Mouse (Mus musculus) midbrain, embryonic 15.5 days (tissue): ENCODE results near the gene Pdlim1. TPM values are rescaled to one million over a fixed set of nuclear protein-coding genes. Genes with fewer than 3 reads are reported as not detected.

Experiments
- ATAC-seq: fragments of 200-750 bp; cut with Nextera tagmentation; replicated peaks from 2 replicates; pipeline ENCODE4 v1.8.0; 2017; ENCODE audit warnings: moderate TSS enrichment
- H3K27ac ChIP-seq: fragments of 300-500 bp; sonication (generic); 2 replicates; pipeline ENCODE4 v1.5.1; 2015; ENCODE audit warnings: mild to moderate bottlenecking, inconsistent platforms
- H3K27me3 ChIP-seq: fragments of 300-500 bp; sonication (generic); replicated peaks from 2 replicates; pipeline ENCODE4 v1.6.1; 2015; ENCODE audit warnings: inconsistent platforms
- H3K36me3 ChIP-seq: fragments of 300-500 bp; sonication (generic); replicated peaks from 2 replicates; pipeline ENCODE4 v1.6.1; 2015; ENCODE audit warnings: inconsistent platforms
- H3K4me1 ChIP-seq: fragments of 300-500 bp; sonication (generic); 2 replicates; pipeline ENCODE4 v1.6.1; 2015; ENCODE audit warnings: inconsistent platforms
- H3K4me2 ChIP-seq: fragments of 300-500 bp; sonication (generic); 2 replicates; pipeline ENCODE4 v1.6.1; 2015; ENCODE audit warnings: inconsistent platforms, mild to moderate bottlenecking, moderate library complexity
- H3K4me3 ChIP-seq: fragments of 300-500 bp; sonication (generic); 2 replicates; pipeline ENCODE4 v1.5.1; 2015; ENCODE audit warnings: mild to moderate bottlenecking, inconsistent platforms
- H3K9ac ChIP-seq: fragments of 300-500 bp; sonication (generic); 2 replicates; pipeline ENCODE4 v1.6.1; 2015; ENCODE audit warnings: mild to moderate bottlenecking, inconsistent platforms
- H3K9me3 ChIP-seq: fragments of 300-500 bp; sonication (generic); 2 replicates; pipeline ENCODE4 v1.6.1; 2016; ENCODE audit warnings: inconsistent platforms
- WGBS: fragments of 180-500 bp; shearing (Covaris S2); methylation state at CpG from one replicate; pipeline ENCODE4 v1.1.7; 2015; ENCODE audit warnings: mixed read lengths; 5-methylcytosine and 5-hydroxymethylcytosine counted together
- polyA plus RNA-seq: library from polyadenylated mRNA; unstranded; fragments of >200 nt; fragmentation: Nextera tagmentation; extraction: Ambion mirVana; gene quantifications from 2 replicates; pipeline ENCODE4 v1.2.1, GENCODE M21; 2015

Pdlim1 gene
- polyA plus RNA-seq, 1 experiment from 2014 or later = 10.4 TPM

DNA sequence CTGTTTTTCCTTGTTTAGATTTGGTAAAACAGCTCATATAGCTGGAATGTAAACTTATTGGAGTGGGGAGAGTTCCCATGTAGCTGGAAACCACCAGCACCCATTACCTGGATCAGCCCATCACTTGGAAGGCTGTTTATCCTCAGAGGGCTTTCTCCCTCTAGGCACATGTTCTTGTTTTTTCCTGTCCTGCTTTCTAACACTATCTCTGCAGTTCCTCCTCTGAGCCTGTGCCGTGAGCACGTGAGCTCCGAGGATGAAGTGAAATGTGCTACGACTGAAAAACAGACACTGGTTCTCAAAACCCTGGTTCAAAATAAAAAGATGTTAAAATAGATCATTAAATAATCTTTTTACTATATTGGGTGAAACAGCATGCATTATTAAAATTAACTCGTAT, 30.8 kb upstream of the Pdlim1 start:
- Histone ChIP-seq H3K4me1 (0 out of 2 replicates have a peak, but pooled peaks cover 2% of the 10 kb centered on the region), H3K36me3 (no peaks in the 10 kb centered on the region), H3K27me3 (no peaks in the 10 kb centered on the region), H3K4me3 (no peak overlapping the region), H3K4me2 (no peak overlapping the region), H3K27ac (no peak overlapping the region), H3K9ac (no peak overlapping the region), H3K9me3 (no peaks in the 10 kb centered on the region)
- ATAC-seq = no peak
- WGBS = 95% methylated on average over 5 of the region's 5 CpGs

- Histone ChIP-seq H3K9ac (no peak overlapping the region), H3K27me3 (no peaks in the 10 kb centered on the region), H3K4me2 (no peak overlapping the region), H3K4me3 (no peak overlapping the region), H3K4me1 (0 out of 2 replicates have a peak, but pooled peaks cover 2% of the 10 kb centered on the region), H3K27ac (0 out of 2 replicates have a peak overlapping the region, but pooled peaks have one; percentile 28), H3K9me3 (no peaks in the 10 kb centered on the region), H3K36me3 (no peaks in the 10 kb centered on the region)
- WGBS = 68% methylated on average over 12 of the region's 12 CpGs
- ATAC-seq = peak; percentile 61; the same call in 1 of the 2 replicates
These were observed 28.5 kb upstream of the Pdlim1 start for GRCm38 (mm10) chr19:40299983-40300759.

DNA sequence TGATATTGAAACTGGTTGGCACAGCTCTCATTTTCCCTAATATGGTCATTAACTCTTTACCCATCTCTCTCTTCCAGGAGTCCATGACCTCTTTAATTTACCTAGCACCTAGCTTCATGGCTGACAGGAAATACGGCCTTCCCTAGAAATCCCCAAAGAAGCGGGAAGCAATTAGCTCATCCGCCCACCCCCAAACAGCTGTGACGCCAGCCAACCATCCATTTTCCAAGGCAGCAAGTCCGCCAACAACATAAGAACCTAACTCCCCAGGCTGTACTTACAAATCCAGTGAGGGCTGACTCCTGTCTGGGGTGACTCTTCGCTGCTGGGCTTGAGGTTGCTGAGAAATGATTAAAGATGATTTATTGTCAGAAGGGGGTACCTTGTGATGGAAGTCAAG, 27.5 kb upstream of the Pdlim1 start:
- 81% methylated on average over 6 of the region's 6 CpGs for whole genome bisulfite sequencing
- no peak for ATAC-seq

DNA sequence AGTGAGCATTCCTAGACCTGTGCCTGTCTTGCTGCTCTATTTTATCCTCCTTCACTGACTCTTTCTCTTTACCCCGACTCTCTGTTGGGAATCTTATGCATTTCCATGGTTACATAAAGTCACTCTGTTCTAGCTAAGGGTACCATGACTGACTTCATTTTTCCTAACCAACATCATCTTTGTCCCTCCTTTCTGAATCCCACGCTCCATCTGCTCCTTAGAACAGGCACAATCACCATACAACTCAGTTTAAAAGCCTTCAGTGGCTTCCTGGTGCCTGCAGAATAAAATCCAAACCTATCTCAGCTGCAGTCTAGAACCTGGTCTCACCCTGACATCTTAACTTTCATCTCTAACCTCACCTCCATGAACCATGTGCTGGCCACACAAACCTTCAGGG, 26.9 kb upstream of the Pdlim1 start:
- Histone ChIP-seq H3K9ac (no peak overlapping the region), H3K4me1 (0 out of 2 replicates have a peak, but pooled peaks cover 2% of the 10 kb centered on the region), H3K27me3 (no peaks in the 10 kb centered on the region), H3K4me3 (no peak overlapping the region), H3K9me3 (no peaks in the 10 kb centered on the region), H3K27ac (no peak overlapping the region), H3K4me2 (no peak overlapping the region), H3K36me3 (0 out of 2 replicates have a peak, but pooled peaks cover 4% of the 10 kb centered on the region)
- ATAC-seq = no peak
- WGBS = 80% methylated on average over 2 of the region's 2 CpGs

More for the DNA sequence above, 27.5 kb upstream of the Pdlim1 start:
- Histone ChIP-seq H3K9me3 (no peaks in the 10 kb centered on the region), H3K4me3 (no peak overlapping the region), H3K4me1 (0 out of 2 replicates have a peak, but pooled peaks cover 2% of the 10 kb centered on the region), H3K27ac (no peak overlapping the region), H3K27me3 (no peaks in the 10 kb centered on the region), H3K9ac (no peak overlapping the region), H3K36me3 (0 out of 2 replicates have a peak, but pooled peaks cover 3% of the 10 kb centered on the region), H3K4me2 (no peak overlapping the region)

- no peak overlapping the region for H3K9ac ChIP-seq
- no peak overlapping the region for H3K27ac ChIP-seq
- H3K9me3 ChIP-seq = no peaks in the 10 kb centered on the region
- H3K36me3 ChIP-seq = 0 out of 2 replicates have a peak, but pooled peaks cover 4% of the 10 kb centered on the region
- ATAC-seq = no peak
- H3K27me3 ChIP-seq = no peaks in the 10 kb centered on the region
- H3K4me1 ChIP-seq = 0 out of 2 replicates have a peak, but pooled peaks cover 2% of the 10 kb centered on the region
- WGBS = 78% methylated on average over 4 of the region's 4 CpGs
- H3K4me3 ChIP-seq = no peak overlapping the region
- no peak overlapping the region for H3K4me2 ChIP-seq
These were observed 26.1 kb upstream of the Pdlim1 start for GRCm38 (mm10) chr19:40297798-40298144.

DNA sequence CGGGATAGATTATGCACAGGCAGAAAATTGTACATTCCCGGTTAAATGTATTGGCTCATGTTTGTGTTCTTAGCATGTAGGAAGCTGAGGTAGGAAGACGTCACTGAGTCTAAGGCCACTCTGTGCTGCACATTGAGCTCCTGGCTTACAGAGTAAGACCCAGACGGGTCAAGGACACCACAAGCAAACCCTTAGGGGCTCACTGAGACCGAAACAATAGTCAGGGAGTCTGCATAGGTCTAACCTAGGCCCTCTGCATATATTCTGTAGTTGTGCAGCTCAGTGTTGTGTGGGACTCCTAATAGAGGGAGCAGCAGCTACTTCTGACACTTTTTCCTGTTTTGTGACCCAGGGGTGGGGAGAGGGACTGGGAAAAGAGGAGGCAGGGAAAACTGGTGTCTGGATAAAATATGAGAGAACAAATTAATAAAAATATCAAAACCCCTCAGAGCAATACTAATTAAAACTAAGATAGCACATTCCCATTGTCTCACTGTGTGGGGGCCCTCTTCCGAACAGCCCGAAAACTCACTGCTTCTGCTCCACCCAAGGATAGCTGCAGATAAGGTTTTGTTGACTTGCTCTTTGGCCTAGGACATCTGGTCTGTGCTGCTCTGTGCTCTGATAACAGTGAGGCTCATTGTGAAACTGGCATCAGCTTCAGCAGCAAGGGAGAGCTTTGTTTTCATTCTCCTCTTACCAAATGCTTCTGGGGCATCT, 25.6 kb upstream of the Pdlim1 start:
- 0 out of 2 replicates have a peak, but pooled peaks cover 4% of the 10 kb centered on the region for H3K36me3 ChIP-seq
- 0 out of 2 replicates have a peak, but pooled peaks cover 2% of the 10 kb centered on the region for H3K4me1 ChIP-seq
- H3K4me2 ChIP-seq = no peak overlapping the region
- no peaks in the 10 kb centered on the region for H3K9me3 ChIP-seq
- no peak overlapping the region for H3K9ac ChIP-seq
- ATAC-seq = no peak
- 82% methylated on average over 7 of the region's 7 CpGs for WGBS
- H3K27me3 ChIP-seq = no peaks in the 10 kb centered on the region
- no peak overlapping the region for H3K27ac ChIP-seq
- no peak overlapping the region for H3K4me3 ChIP-seq

DNA sequence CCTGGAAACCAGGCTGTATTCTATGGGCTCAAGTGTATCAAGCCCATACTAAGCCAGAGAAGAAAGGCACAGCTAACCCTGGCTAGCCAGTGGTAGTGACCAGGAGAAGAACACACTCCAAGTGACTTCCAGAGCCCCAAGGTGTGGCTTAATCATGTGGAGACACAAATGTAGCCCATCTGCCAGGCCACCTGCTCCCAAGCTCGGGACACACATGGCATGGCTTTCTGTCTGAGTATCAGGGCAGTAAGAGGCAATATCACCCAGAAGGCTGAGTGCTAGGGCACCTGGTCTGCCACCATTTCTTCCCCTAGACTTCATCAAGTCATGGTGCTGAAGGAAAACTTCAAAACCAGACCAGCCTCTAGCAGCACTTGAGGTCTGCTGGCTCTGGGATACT, 22.6 kb upstream of the Pdlim1 start:
- WGBS = 81% methylated on average over 1 of the region's 1 CpGs
- no peak for ATAC-seq
- no peaks in the 10 kb centered on the region for H3K4me1 ChIP-seq

GRCm38 (mm10) chr19:40293791-40294190, 22.1 kb upstream of the Pdlim1 start:
- Histone ChIP-seq H3K27ac (no peak overlapping the region), H3K4me2 (no peak overlapping the region), H3K9me3 (no peaks in the 10 kb centered on the region), H3K9ac (no peak overlapping the region), H3K4me3 (no peak overlapping the region), H3K4me1 (no peaks in the 10 kb centered on the region), H3K27me3 (no peaks in the 10 kb centered on the region), H3K36me3 (0 out of 2 replicates have a peak, but pooled peaks cover 4% of the 10 kb centered on the region)
- no peak for ATAC-seq
- 96% methylated on average over 6 of the region's 6 CpGs for WGBS

More for the DNA sequence above, 22.6 kb upstream of the Pdlim1 start:
- no peak overlapping the region for H3K27ac ChIP-seq
- no peak overlapping the region for H3K9ac ChIP-seq
- H3K4me2 ChIP-seq = no peak overlapping the region
- H3K9me3 ChIP-seq = no peaks in the 10 kb centered on the region
- 0 out of 2 replicates have a peak, but pooled peaks cover 4% of the 10 kb centered on the region for H3K36me3 ChIP-seq
- H3K27me3 ChIP-seq = no peaks in the 10 kb centered on the region
- H3K4me3 ChIP-seq = no peak overlapping the region

- 0 out of 2 replicates have a peak, but pooled peaks cover 4% of the 10 kb centered on the region for H3K36me3 ChIP-seq
- no peak overlapping the region for H3K4me2 ChIP-seq
- WGBS = 86% methylated on average over 6 of the region's 6 CpGs
- no peaks in the 10 kb centered on the region for H3K27me3 ChIP-seq
- no peaks in the 10 kb centered on the region for H3K4me1 ChIP-seq
- no peak overlapping the region for H3K27ac ChIP-seq
- no peaks in the 10 kb centered on the region for H3K9me3 ChIP-seq
- no peak for ATAC-seq
- H3K9ac ChIP-seq = no peak overlapping the region
- H3K4me3 ChIP-seq = no peak overlapping the region
These were observed 18.6 kb upstream of the Pdlim1 start for GRCm38 (mm10) chr19:40290099-40290724.

- Histone ChIP-seq H3K36me3 (no peaks in the 10 kb centered on the region), H3K9me3 (no peaks in the 10 kb centered on the region), H3K4me1 (no peaks in the 10 kb centered on the region), H3K27ac (no peak overlapping the region), H3K4me2 (no peak overlapping the region), H3K9ac (no peak overlapping the region), H3K4me3 (no peak overlapping the region), H3K27me3 (no peaks in the 10 kb centered on the region)
- 95% methylated on average over 9 of the region's 9 CpGs for WGBS
- no peak for ATAC-seq
These were observed 16.8 kb upstream of the Pdlim1 start for GRCm38 (mm10) chr19:40288415-40288814.

GRCm38 (mm10) chr19:40284704-40285103, 13.1 kb upstream of the Pdlim1 start:
- Histone ChIP-seq H3K9me3 (no peaks in the 10 kb centered on the region), H3K27ac (no peak overlapping the region), H3K4me3 (no peak overlapping the region), H3K27me3 (no peaks in the 10 kb centered on the region), H3K4me1 (no peaks in the 10 kb centered on the region), H3K4me2 (no peak overlapping the region), H3K36me3 (no peaks in the 10 kb centered on the region), H3K9ac (no peak overlapping the region)
- no peak for ATAC-seq
- WGBS = 93% methylated on average over 2 of the region's 2 CpGs

DNA sequence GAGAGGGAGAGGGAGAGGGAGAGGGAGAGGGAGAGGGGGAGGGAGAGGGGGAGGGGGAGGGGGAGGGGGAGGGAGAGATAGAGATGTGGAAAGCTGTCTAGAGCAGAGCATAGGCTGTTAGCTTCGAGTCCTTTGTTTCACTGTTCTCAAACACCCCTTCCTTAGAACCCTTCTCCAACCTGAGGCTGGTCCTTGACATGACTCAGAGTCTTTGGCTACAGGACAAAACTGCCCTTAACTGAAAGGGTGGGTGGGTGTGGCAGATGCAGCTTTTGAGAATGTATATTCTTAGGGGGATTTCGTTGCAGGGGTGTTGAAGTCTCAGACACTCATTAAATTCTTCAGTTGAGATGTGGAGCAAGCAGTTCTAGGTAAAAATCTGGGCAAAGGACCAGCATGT, 11.8 kb upstream of the Pdlim1 start:
- Histone ChIP-seq H3K9me3 (no peaks in the 10 kb centered on the region), H3K4me2 (no peak overlapping the region), H3K4me3 (no peak overlapping the region), H3K27ac (no peak overlapping the region), H3K27me3 (no peaks in the 10 kb centered on the region), H3K36me3 (no peaks in the 10 kb centered on the region), H3K9ac (no peak overlapping the region), H3K4me1 (no peaks in the 10 kb centered on the region)
- ATAC-seq = no peak
- WGBS = 72% methylated on average over 2 of the region's 2 CpGs
